Mouse (Mus musculus): ENCODE results near the gene Zfp131.
"Not testable (repeated sequence)": the region's sequence is repeated elsewhere in the genome, so short reads cannot be mapped to it uniquely, and the experiment has no call there.

Gene Zfp131

GRCm38 (mm10) chr13:119790761-119791579, at the start of gene Zfp131:
TSS of gene Zfp131 (minus strand) at chr13:119790889.
- in situ Hi-C loops (cut with MboI; ENCODE audit: low sequenced_read_pairs), result no loop called here

GRCm38 (mm10) chr13:119839982-119840381, 49.3 kb upstream of the Zfp131 start:
- in situ Hi-C loops (cut with MboI; ENCODE audit: low sequenced_read_pairs), result not testable (repeated sequence)

GRCm38 (mm10) chr13:119837719-119838337, 47.1 kb upstream of the Zfp131 start:
- in situ Hi-C loops (cut with MboI; ENCODE audit: low sequenced_read_pairs), result not testable (repeated sequence)

- in situ Hi-C loops (cut with MboI; ENCODE audit: low sequenced_read_pairs), result not testable (repeated sequence)
Observed at GRCm38 (mm10) chr13:119836324-119836811, 45.7 kb upstream of the Zfp131 start.

- in situ Hi-C loops (cut with MboI; ENCODE audit: low sequenced_read_pairs), result not testable (repeated sequence)
Observed at GRCm38 (mm10) chr13:119835320-119836056, 44.8 kb upstream of the Zfp131 start, which contains the start of gene D13Ertd608e. TSS of gene D13Ertd608e (plus strand) at chr13:119836006.

GRCm38 (mm10) chr13:119830116-119830515, 39.4 kb upstream of the Zfp131 start, which contains the start of gene AF067063:
TSS of gene AF067063 (minus strand) at chr13:119830216.
- in situ Hi-C loops (cut with MboI; ENCODE audit: low sequenced_read_pairs), result not testable (repeated sequence)

GRCm38 (mm10) chr13:119817579-119818206, 27.0 kb upstream of the Zfp131 start:
- in situ Hi-C loops (cut with MboI; ENCODE audit: low sequenced_read_pairs), result no loop called here

GRCm38 (mm10) chr13:119816798-119817197, 26.1 kb upstream of the Zfp131 start:
- in situ Hi-C loops (cut with MboI; ENCODE audit: low sequenced_read_pairs), result no loop called here

- in situ Hi-C loops (cut with MboI; ENCODE audit: low sequenced_read_pairs), result no loop called here
Observed at GRCm38 (mm10) chr13:119810031-119810430, 19.3 kb upstream of the Zfp131 start.

- in situ Hi-C loops (cut with MboI; ENCODE audit: low sequenced_read_pairs), result no loop called here
Observed at GRCm38 (mm10) chr13:119808937-119809336, 18.2 kb upstream of the Zfp131 start.

GRCm38 (mm10) chr13:119797656-119798055, 7.0 kb upstream of the Zfp131 start:
- in situ Hi-C loops (cut with MboI; ENCODE audit: low sequenced_read_pairs), result no loop called here

GRCm38 (mm10) chr13:119792791-119793404, 2.2 kb upstream of the Zfp131 start:
- in situ Hi-C loops (cut with MboI; ENCODE audit: low sequenced_read_pairs), result no loop called here

GRCm38 (mm10) chr13:119791580-119792135, 969 bp upstream of the Zfp131 start:
- in situ Hi-C loops (cut with MboI; ENCODE audit: low sequenced_read_pairs), result no loop called here

- in situ Hi-C loops (cut with MboI; ENCODE audit: low sequenced_read_pairs), result no loop called here
Observed at GRCm38 (mm10) chr13:119789851-119790717, 605 bp downstream of the Zfp131 start.

- in situ Hi-C loops (cut with MboI; ENCODE audit: low sequenced_read_pairs), result no loop called here
Observed at GRCm38 (mm10) chr13:119783581-119783980, 7.1 kb downstream of the Zfp131 start.

GRCm38 (mm10) chr13:119768541-119768940, 22.1 kb downstream of the Zfp131 start:
- in situ Hi-C loops (cut with MboI; ENCODE audit: low sequenced_read_pairs), result no loop called here

- in situ Hi-C loops (cut with MboI; ENCODE audit: low sequenced_read_pairs), result no loop called here
Observed at GRCm38 (mm10) chr13:119766480-119766879, 24.2 kb downstream of the Zfp131 start.

GRCm38 (mm10) chr13:119756831-119757230, 33.9 kb downstream of the Zfp131 start:
- in situ Hi-C loops (cut with MboI; ENCODE audit: low sequenced_read_pairs), result no loop called here

Data from CH12F3 (cell line).